Mouse (Mus musculus): ENCODE results near the gene Cblc.
"Not testable (repeated sequence)": the region's sequence is repeated elsewhere in the genome, so short reads cannot be mapped to it uniquely, and the experiment has no call there.

The Cblc gene

DNA sequence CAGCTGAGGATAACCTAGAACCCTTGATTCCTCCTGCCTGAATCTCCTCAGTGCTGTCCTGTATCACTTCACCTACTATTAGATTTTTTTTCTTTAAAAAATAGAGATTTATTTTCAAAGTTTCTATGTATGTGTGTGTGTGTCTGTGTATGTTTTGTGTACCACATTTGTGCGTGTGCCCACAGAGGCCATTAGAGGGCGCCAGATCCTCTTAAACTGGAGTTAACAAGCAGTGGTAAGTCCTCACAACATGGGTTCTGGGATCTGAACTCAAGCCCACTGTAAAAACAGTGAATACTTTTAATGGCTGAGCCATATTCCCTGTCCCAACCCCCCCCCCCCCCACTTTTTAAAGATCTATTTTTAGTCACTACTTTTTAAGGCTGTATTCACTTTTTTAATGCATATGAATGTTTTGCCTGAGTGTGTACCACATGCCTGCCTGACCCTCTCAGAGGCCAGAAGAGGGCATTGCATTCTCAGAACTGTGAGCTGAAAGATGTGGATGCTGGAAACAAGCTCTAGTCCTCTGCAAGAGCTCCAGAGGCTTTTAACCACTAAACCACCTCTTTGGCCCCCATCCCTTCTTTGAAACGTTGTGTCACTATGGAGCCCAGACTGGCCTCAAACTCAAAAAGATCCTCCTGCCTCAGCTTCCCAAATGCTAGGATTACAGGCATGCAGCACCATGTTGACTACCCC lies 23.9 kb upstream of the Cblc start:
- in situ Hi-C loops (cut with MseI, MboI) = no loop called here

- in situ Hi-C loops (cut with MseI, MboI) = no loop called here
Observed at GRCm38 (mm10) chr7:19818875-19819274, 22.3 kb upstream of the Cblc start.

DNA sequence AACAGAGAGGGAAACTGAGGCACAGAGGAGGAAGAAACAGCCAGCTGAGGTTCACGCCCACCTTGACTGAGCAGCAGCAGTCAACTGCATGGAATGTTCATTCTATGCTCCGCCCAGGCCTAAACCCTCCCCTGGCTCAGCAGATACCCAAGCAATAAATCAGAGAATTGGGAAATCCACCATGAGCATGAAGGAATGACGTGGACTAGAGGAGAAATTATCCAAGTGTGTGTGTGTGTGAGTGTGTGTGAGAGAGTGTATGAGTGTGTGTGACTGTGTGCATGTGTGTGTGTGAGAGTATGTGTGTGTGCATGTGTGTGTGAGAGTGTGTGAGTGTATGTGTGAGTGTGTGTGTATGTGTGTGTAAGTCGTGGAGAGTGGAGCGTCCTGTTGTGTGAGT lies 21.8 kb upstream of the Cblc start:
- in situ Hi-C loops (cut with MseI, MboI) = no loop called here

DNA sequence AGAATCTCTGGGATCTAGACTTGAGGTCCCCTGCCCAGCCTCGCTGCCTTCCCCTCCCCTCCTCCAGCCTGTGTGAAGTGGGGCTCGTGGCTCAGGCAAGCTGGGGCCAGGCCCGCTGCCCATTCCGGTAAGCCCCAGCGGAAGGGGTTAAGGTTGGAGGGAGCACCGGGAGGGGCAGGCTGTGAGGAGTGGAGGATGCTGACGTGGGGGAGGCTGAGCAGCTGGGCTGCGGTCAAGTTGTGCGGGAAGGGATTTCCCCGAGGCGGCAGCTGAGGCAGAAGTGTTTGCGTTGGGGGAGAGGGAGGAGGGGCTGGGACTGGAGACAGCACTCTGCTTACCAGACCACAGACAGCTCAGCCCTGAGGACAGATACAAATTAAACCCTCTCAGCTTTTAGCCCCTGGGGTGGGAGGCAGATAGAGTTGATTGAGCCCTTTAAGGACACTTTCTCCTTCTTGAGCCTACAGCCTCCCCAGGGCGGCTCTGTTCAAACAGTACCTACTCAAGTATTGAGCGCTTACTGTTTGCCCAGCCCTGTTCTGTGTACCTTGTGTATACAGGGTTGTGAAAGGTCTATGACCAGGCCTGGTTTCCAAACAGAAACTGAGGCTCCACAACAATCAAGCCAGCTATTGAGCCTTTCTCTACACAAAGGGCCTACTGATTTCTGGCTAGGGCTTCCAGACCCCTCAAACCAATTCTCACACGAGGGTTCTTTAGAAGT lies 20.9 kb upstream of the Cblc start:
- in situ Hi-C loops (cut with MseI, MboI) = no loop called here

- in situ Hi-C loops (cut with MseI, MboI) = no loop called here
Observed at GRCm38 (mm10) chr7:19816224-19816771, 19.7 kb upstream of the Cblc start.

- in situ Hi-C loops (cut with MseI, MboI) = no loop called here
Observed at GRCm38 (mm10) chr7:19815296-19816223, 19.0 kb upstream of the Cblc start.

GRCm38 (mm10) chr7:19813579-19814122 lies 17.0 kb upstream of the Cblc start:
- in situ Hi-C loops (cut with MseI, MboI) = no loop called here

DNA sequence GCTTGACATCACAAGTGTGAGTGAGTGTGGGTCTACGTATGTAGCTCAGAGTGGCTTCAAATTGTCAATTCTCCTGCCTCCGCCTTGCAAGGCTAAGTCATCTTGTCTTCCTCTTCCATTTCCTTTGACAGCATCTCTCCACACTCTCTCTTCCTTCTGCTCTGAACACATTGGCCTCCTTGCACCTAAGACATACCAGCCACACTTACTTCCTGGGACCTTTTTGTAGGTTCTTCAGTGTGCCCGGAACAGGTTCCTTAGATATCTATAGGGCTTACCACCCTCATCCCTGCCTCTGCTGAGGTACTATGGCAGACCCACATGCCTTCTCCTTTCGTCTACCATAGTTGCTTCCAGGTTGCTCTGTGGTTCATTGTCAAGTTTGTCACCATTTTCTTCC lies 16.6 kb upstream of the Cblc start:
- in situ Hi-C loops (cut with MseI, MboI) = no loop called here

DNA sequence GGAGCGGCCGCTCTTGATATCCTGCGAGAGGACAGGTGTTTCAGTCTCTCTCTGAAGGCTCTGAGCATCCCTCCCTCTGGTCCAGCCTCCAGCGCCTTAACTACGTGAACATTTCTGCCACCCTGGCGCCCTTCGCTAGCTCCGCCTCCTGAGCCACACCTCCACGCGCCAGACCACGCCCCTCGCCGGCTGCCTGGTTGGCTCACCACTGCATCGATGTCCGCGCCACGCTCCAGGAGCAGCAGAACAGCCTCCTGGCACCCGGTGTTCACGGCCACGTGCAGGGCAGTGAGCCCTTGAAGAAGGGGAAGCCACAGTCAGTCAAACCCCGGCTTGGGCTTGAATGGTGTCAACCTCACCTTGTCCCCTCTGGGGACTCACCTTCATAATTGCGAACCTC lies 14.5 kb upstream of the Cblc start:
- in situ Hi-C loops (cut with MseI, MboI) = no loop called here

DNA sequence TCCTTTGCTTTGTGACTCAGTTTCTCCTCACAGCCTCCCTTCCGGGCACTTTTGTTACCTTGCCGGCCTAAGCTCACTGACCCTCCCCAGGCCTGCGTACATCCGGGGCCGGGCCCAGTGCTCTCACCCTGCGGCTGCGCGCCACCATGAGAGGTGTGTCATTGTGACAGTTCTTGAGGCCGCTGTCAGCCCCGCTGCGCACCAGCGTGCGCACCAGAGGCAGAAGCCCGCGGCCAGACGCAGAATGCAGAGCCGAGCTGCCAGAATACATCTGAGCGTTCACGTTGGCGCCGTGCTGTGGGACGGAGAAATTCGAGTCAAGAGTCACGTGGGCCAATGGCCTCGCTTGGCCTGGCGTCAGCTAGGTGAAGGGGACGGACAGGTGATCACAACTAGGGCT lies 12.8 kb upstream of the Cblc start:
- in situ Hi-C loops (cut with MseI, MboI) = no loop called here

DNA sequence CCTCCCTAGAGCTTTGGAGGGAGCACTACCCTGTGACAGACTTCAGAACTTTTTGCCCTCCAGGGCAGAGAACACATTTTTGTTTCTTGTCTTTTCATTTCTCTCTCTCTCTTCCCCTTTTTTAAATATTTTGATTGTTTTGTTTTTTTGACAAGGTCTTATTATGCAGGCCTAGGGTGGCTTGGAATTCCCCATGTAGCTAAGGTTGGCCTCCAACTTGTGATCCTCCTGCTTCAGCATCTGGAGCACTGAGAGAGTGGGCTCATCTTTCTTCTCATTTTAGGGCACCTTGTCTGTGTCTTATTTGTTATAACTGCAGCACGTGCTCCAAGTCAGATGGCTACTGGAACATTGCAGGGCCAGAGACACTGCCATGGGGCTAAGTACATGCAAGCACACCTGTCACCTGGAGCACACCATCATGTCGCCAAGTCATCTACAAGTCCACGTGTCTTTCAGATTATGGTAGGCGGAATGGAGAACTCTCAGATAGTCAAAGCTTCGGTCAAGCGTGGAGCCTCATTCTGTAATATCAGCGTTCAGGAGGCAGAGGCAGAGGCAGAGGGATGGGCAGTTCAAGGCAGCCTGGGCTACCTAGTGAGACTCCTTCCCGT lies 9.9 kb upstream of the Cblc start:
- in situ Hi-C loops (cut with MseI, MboI) = no loop called here

- in situ Hi-C loops (cut with MseI, MboI) = loop anchor here (5.0 kb wide), 2 partner anchors 39 to 69 kb away; no protein-coding TSS in a partner anchor
Observed at GRCm38 (mm10) chr7:19802995-19803394, 6.4 kb upstream of the Cblc start.

DNA sequence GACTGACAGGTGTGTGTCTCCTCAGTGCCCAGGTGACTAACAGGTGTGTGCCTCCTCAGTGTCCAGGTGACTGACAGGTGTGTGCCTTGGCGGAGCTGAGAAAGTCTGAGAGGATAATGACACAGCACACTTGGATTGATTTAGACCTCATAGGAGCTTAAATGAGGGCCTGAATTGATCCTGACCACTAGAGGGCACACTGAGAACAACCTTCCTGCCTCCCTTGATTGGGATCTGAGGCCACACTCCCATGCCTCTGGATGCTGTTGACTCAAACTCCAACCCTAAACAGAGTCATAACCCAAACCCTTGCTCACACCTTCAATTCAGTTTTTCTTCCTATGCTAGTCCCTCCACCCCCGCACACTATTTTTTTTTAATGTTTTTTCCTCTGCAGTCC lies 4.2 kb upstream of the Cblc start:
- in situ Hi-C loops (cut with MseI, MboI) = loop anchor here (5.0 kb wide), 2 partner anchors 42 to 72 kb away; no protein-coding TSS in a partner anchor

DNA sequence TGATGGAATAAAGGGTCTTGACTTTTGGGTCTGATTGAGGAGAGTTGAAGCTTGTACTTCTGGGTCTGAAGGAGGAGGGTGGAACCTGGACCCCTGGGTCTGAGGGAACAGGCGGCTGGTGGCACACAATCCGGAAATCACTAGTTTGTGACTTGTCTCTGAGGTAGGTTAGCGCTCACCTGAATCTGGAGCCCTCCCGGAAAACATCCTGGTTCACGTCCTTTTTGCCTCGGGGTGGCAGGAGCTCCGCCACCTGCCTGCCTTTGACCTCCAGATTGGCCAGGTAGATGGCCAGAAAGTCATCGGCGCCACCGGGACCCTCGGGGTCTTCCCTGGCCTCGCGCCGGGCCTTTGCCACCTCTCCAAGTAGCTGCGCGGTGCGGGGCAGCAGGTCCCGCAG lies 355 bp downstream of the Cblc start:
- in situ Hi-C loops (cut with MseI, MboI) = no loop called here

GRCm38 (mm10) chr7:19795236-19795635 lies 1.4 kb downstream of the Cblc start:
- in situ Hi-C loops (cut with MseI, MboI) = no loop called here

DNA sequence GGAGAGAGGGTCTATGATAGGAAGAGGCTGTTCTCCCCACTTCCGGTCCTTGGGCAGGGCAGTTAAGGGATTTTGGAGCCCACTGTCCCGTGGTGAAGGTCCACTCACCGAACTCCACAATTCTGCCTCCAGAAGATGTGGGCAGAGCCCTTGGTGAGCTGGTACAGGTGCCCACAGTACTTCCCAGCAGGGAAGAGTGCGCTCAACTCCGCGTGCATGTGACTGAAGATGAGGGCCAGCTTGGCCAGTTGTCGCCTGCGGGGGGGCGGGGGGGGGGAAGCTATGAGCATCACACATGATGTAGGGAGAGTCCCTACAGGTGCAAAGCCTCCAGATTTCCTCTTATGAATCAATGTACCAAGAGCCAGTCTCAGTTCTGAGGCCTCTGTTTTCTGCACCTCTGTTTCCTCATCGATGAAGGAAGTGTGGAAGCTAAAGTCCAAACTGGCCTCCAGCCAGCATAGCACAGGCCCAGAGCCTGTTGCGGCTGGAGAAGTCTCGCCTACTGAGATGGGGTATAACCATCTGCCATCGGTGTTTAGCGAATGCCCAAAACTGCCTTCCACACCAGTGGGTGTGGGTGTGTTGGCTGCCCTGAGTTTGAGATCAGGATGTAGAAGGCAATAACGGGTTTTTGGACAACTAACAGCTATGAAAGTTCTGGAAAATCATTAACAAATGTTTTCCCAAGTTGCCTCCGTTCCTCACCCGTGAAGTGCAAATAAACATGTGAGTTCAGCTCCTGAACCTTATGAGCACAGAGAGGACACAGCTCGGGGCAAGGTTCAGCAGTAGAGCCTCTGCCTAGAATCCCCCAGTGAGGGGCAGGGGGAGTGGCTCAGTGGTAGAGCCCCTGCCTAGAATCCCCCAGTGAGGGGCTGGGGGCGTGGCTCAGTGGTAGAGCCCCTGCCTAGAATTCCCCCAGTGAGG lies 3.6 kb downstream of the Cblc start:
- in situ Hi-C loops (cut with MseI, MboI) = no loop called here

GRCm38 (mm10) chr7:19791504-19791903 lies 5.1 kb downstream of the Cblc start:
- in situ Hi-C loops (cut with MseI, MboI) = not testable (repeated sequence)

DNA sequence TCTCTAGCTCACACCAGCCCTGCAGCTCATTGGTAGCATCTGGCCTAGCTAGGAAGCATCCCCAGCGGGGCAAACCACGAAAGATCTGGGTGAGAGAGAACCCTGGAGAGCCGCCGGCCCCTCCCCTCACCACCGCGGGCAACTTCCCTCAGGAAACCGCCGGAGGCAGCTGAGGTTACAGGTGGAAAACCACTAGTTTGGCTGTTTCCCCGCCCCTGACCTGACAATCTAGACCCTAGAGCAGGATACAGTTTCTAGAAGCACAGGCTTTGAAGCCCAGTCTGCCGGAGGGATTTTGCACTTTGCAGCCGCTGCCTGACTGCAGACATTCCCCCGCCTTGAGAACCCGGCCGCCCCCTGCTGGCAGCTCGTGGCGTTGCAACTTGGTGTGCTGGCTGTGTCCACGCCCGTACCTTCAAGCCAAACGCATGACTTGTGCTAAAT lies 6.7 kb downstream of the Cblc start:
- in situ Hi-C loops (cut with MseI, MboI) = loop anchor here in 1 of 2 experiments (10.0 kb wide), 1 partner anchor 55 kb away; no protein-coding TSS in a partner anchor

DNA sequence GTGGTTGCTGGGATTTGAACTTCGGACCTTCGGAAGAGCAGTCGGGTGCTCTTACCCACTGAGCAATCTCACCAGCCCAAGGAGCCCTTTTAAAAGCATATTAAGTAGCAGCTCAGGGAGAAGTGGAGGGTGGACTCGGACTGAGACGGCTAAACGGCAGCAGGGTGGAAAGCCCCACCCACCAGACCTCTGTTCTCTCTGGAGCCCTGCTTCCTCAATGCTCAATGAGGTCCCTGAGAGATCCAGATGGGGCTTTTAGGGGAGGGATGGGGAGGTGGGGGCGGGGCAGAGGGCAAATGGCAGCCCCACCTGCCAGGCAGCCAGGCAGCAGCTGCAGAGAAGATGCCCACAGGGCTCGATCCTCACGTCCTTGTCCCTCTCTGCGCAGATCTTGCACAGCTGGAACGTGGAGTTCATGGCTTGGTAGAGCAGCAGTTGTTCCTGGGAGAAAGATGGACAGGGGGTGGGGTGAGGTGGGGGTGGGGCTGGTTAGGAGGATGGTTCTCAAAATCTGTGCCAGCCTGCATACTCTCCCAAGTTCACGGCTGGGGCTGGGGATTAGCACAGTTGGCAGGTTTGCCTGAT lies 10.6 kb downstream of the Cblc start:
- in situ Hi-C loops (cut with MseI, MboI) = loop anchor here in 1 of 2 experiments (10.0 kb wide), 1 partner anchor 51 kb away; no protein-coding TSS in a partner anchor

Measured in mouse trophoblast stem cell (cell line).